Mouse (Mus musculus) embryonic facial prominence, embryonic 11.5 days (tissue): Measurements from ENCODE around the gene Hmx2. TPM values are rescaled to one million over a fixed set of nuclear protein-coding genes. Genes with fewer than 3 reads are reported as not detected.

Experiments
- ATAC-seq: fragments of 200-750 bp; cut with Nextera tagmentation; replicated peaks from 2 replicates; pipeline ENCODE4 v1.8.0; 2017; ENCODE audit warnings: low read depth; ENCODE audit not compliant: insufficient number of reproducible peaks, low FRiP score, low TSS enrichment
- DNase-seq: peaks from one replicate; pipeline ENCODE4 v3.0.0-alpha.2; 2015; ENCODE audit warnings: low spot score
- H3K27ac ChIP-seq: fragments of 300-500 bp; sonication (generic); replicated peaks from 2 replicates; pipeline ENCODE4 v1.5.1; 2014; ENCODE audit warnings: mild to moderate bottlenecking, low read depth, low read length, control low read depth
- H3K27me3 ChIP-seq: fragments of 300-500 bp; sonication (generic); 2 replicates; pipeline ENCODE4 v1.6.1; 2014; ENCODE audit warnings: mild to moderate bottlenecking, low read length, moderate library complexity, mixed read lengths; ENCODE audit not compliant: control insufficient read depth, insufficient read depth
- H3K36me3 ChIP-seq: fragments of 300-500 bp; sonication (generic); replicated peaks from 2 replicates; pipeline ENCODE4 v1.6.1; 2014; ENCODE audit warnings: low read depth, mild to moderate bottlenecking, low read length, moderate library complexity, mixed read lengths; ENCODE audit not compliant: control insufficient read depth, insufficient read depth
- H3K4me1 ChIP-seq: fragments of 300-500 bp; sonication (generic); 2 replicates; pipeline ENCODE4 v1.6.1; 2014; ENCODE audit warnings: low read length, mixed read lengths; ENCODE audit not compliant: control insufficient read depth, insufficient read depth
- H3K4me2 ChIP-seq: fragments of 300-500 bp; sonication (generic); 2 replicates; pipeline ENCODE4 v1.6.1; 2014; ENCODE audit warnings: low read depth, mild to moderate bottlenecking, control low read depth, low read length, moderate library complexity
- H3K4me3 ChIP-seq: fragments of 300-500 bp; sonication (generic); 2 replicates; pipeline ENCODE4 v1.5.1; 2014; ENCODE audit warnings: low read depth, low read length, control low read depth
- H3K9ac ChIP-seq: fragments of 300-500 bp; sonication (generic); replicated peaks from 2 replicates; pipeline ENCODE4 v1.6.1; 2014; ENCODE audit warnings: mild to moderate bottlenecking, control low read depth, low read length
- H3K9me3 ChIP-seq: fragments of 300-500 bp; sonication (generic); replicated peaks from 2 replicates; pipeline ENCODE4 v1.6.1; 2016; ENCODE audit warnings: mild to moderate bottlenecking, low read length, inconsistent platforms, mixed read lengths; ENCODE audit not compliant: control insufficient read depth
- WGBS: fragments of 180-500 bp; shearing (Covaris S2); extraction: QIAGEN DNeasy Blood & Tissue Kit; methylation state at CpG from one replicate; pipeline ENCODE4 v1.1.7; 2014; 5-methylcytosine and 5-hydroxymethylcytosine counted together
- polyA plus RNA-seq: library from polyadenylated mRNA; unstranded; fragments of >200 nt; fragmentation: Nextera tagmentation; extraction: Ambion mirVana; gene quantifications from 2 replicates; pipeline ENCODE4 v1.2.1, GENCODE M21; 2014

The Hmx2 gene
- polyA plus RNA-seq, 1 experiment from 2014 or later: 0.21 TPM

DNA sequence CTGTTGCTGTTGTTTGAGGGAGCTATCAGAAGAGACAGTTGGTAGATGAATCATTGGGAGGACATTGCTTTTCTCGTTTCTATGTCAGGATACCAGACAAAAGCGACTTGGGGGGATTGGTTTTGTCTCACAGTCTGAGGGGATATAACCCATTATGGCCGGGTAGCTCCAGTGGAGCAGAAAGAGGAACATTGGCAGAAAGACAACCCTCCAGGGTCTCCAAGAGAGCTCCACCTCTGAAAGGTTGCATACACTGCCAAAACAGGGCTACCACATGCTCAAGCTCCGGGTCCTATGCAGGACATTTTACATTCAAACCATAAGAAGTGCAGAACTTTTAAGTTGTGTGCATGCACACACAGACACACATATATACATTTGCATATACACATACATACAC, 56.9 kb downstream of the Hmx2 start:
- Histone ChIP-seq H3K4me3 (no peak overlapping the region), H3K27me3 (no peaks in the 10 kb centered on the region), H3K4me2 (no peak overlapping the region), H3K4me1 (no peaks in the 10 kb centered on the region), H3K9me3 (no peaks in the 10 kb centered on the region), H3K27ac (no peak overlapping the region), H3K9ac (no peak overlapping the region), H3K36me3 (no peaks in the 10 kb centered on the region)
- no peak for ATAC-seq
- DNase-seq: no peak
- WGBS: 75% methylated on average over 4 of the region's 4 CpGs

Other genes with a start within 250 kb of the Hmx2 start
- not detected in 2 replicates for gene Cuzd1, start 226.5 kb upstream of the Hmx2 start, polyA plus RNA-seq
- not detected in 2 replicates for gene Fam24b, start 219.3 kb upstream of the Hmx2 start, polyA plus RNA-seq
- gene Fam24a, start 214.9 kb upstream of the Hmx2 start, polyA plus RNA-seq: not detected in 2 replicates
- 23.9 and 24.2 TPM in 2 replicates for gene 2310057M21Rik, start 186.0 kb upstream of the Hmx2 start, polyA plus RNA-seq
- 66.6 and 70.0 TPM in 2 replicates for gene Pstk, start 177.6 kb upstream of the Hmx2 start, polyA plus RNA-seq
- 25.2 and 32.2 TPM in 2 replicates for gene Ikzf5, start 138.3 kb upstream of the Hmx2 start, polyA plus RNA-seq
- gene Acadsb, start 138.2 kb upstream of the Hmx2 start, polyA plus RNA-seq: 104 and 113 TPM in 2 replicates
- gene Hmx3, start 5.9 kb upstream of the Hmx2 start, polyA plus RNA-seq: 0.20 TPM in 1 of 2 replicates, not detected in the other
- 279 and 281 TPM in 2 replicates for gene Bub3, start 11.4 kb downstream of the Hmx2 start, polyA plus RNA-seq